Mouse (Mus musculus) thymus, adult 2 months (tissue): ENCODE results near the gene Ube2o.

Source experiments
- CTCF ChIP-seq: fragments of 200-500 bp; IDR thresholded peaks from 2 replicates; pipeline ENCODE4 v1.5.1; 2012; ENCODE audit warnings: mild to moderate bottlenecking, control low read depth, low read length, moderate library complexity, borderline replicate concordance; ENCODE audit not compliant: control insufficient read depth, poor library complexity, insufficient read depth; ENCODE audit errors: extremely low read depth
- POLR2A ChIP-seq: fragments of 200-500 bp; IDR thresholded peaks from 2 replicates; pipeline ENCODE4 v1.6.1; 2012; ENCODE audit warnings: mild to moderate bottlenecking, low read length, control low read depth, moderate library complexity; ENCODE audit not compliant: control insufficient read depth, poor library complexity, insufficient read depth; ENCODE audit errors: extremely low read depth

- no peak for TF ChIP-seq CTCF
- TF ChIP-seq POLR2A, result no peak
Measured at GRCm38 (mm10) chr11:116604097-116604496, 22.9 kb upstream of the Ube2o start.
